Mouse (Mus musculus) kidney, embryonic 16.5 days (tissue): ENCODE measurements around the gene Aste1. TPM values are rescaled to one million over a fixed set of nuclear protein-coding genes. Genes with fewer than 3 reads are reported as not detected.

ENCODE experiments used
- polyA plus RNA-seq: library from polyadenylated mRNA; unstranded; fragments of >200 nt; fragmentation: Nextera tagmentation; extraction: Ambion mirVana; gene quantifications from 2 replicates; pipeline ENCODE4 v1.2.1, GENCODE M21; 2015

Gene Aste1
- polyA plus RNA-seq, 1 experiment from 2014 or later = 15.1 TPM

Other genes starting within 250 kb of the Aste1 start
- gene Nek11, start 132 bp downstream of the Aste1 start, polyA plus RNA-seq = 0.60 and 0.67 TPM in 2 replicates
- gene Atp2c1, start 131.9 kb downstream of the Aste1 start, polyA plus RNA-seq = 75.6 and 76.3 TPM in 2 replicates
- gene Pik3r4, start 247.6 kb downstream of the Aste1 start, polyA plus RNA-seq = 24.1 and 24.2 TPM in 2 replicates